Mouse (Mus musculus) natural killer cell, adult 2 months (primary cell): Measurements from ENCODE around the gene Rara.
A peak's percentile ranks its signal among the peaks of the same experiment; 100 is the strongest.
"Not testable (repeated sequence)": the region's sequence is repeated elsewhere in the genome, so short reads cannot be mapped to it uniquely, and the experiment has no call there.

Experiments used
- DNase-seq, 2 experiments: peaks; one replicate each; pipeline ENCODE4 v3.0.0; 2022; ENCODE audit warnings: low spot score in 2 of 2

The Rara gene

GRCm38 (mm10) chr11:98968079-98968478, 40.5 kb downstream of the Rara start:
- no peak for DNase-seq

DNA sequence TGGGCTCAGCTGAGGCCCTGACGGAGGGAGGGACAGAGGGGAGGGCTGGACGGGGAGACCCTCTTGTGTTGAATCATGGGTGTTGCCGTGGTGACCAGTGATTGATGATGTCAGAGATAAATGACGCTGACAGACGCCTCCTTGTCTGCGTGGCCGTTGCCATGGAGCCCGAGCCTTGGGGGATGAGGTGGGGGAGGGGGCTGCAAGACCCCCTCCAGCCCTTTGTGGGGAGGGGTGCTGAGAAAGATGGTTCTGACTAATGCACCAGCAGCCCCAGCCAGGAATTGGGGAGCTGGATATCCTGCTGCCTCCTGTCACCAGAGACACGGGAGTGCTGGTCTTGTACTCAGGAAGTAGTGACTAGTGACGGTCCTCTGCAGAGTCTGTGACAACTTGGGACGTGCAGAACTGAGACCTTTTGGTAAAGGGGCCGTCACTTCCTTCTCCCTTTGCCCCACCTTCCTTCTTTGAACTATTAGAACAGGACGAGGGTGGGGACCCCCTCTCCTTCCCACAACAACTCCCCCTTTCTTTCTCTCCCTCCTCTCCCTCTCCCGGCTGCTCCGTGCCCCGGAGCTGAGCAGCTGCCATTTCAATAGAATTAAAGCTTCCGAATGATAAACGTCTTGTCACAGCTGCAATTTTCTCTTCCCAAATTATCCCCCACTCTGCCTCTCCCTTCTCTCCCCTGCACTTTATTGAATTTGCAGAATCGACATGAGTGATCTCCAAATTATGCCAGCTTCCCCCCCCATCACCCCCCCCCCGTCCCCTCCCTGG, 41.3 kb downstream of the Rara start:
- no peak for DNase-seq

- DNase-seq = no peak
Observed at GRCm38 (mm10) chr11:98969496-98969927, 41.9 kb downstream of the Rara start.

DNA sequence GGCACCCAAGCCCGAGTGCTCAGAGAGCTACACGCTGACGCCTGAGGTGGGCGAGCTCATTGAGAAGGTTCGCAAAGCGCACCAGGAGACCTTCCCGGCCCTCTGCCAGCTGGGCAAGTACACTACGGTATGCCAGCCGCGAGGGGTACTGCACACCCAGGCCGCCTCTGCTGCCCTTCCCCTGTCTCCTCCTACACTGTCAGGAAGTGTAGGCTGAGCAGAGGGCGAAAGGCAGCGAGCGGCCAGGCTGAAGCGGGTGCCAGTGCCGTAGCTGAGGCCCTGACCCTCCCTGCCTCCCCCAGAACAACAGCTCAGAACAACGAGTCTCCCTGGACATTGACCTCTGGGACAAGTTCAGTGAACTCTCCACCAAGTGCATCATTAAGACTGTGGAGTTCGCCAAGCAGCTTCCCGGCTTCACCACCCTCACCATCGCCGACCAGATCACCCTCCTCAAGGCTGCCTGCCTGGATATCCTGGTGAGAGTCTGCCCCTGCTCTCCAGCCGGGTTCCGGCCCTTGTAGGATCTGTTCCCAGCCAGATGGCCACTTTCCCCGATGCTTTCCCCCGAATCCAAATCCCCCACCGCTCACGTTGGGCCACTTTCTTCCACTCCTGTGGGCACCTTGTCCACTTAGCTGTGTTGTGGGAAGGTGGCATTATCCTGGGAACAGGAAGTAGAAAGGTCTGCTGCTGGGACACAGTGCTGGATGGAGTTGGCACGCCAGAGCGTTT, 42.7 kb downstream of the Rara start:
- DNase-seq = no peak

- no peak for DNase-seq
Observed at GRCm38 (mm10) chr11:98971316-98972031, 43.9 kb downstream of the Rara start.

GRCm38 (mm10) chr11:98972215-98972614, 44.6 kb downstream of the Rara start:
- peak; percentile 79 to 86 for DNase-seq

DNA sequence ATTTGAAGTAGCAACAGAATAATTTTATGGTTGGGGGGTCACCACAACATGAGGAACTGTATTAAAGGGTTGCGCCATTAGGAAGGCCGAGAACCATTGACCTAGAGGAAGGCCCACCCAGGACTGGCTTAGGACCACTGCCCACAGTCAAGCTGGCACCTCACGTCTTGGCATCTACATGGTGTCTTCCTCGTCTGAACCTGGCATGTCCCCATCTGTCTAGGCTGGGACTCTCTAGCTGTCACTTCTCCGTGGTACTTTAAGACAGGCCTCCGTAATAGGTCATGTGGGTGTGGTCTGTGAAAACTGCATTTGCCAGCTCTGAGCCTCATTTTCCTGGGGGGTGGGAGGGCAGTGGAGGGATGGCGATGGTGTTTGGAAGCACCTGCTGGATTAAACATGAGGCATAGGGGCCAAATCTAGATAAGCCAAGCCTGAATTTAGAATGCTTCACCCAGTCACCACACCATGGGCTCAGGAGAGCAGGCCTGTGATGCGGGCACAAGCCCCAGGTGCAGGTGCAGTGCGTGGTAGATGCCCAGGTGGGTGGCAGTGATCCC, 45.3 kb downstream of the Rara start:
- DNase-seq = no peak

DNA sequence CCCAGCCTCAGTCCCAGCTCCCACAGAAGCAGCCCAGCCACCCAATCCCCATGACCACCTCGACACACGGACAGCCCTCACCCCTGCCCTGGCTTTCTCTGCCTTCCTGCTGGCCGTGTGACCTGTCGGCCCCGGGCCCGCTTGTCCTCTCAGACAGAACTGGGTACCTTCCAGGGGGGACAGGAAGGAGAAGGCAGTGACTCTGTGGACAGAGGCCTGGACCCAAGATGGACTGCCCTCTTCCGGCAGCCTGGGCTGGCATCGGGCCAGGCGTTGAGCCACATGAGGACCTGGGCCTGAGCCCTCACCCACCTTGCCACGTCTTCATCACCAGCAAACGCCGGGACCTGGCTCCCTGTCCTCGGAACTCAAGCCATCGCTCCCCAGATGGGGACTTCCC, 46.0 kb downstream of the Rara start:
- DNase-seq = no peak

DNA sequence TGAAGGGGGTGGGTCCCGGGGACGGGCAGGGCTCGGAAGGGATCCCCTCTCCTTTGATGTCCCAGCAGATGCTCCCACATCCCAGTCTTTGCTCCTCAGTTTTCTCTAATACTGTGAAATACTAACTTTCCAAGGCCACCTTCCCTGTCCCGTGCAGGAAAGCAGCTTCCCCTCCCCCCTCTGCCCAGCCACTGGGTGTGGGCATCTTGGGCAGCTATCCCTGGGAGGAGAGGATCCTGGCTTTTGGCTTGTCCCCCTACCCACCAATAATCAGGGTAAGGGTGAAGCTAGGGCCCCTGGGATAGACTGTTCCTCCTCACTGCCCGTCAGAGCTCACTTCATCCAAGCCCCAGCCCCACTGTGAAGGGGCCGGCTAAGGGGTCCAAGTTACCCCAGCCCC, 46.6 kb downstream of the Rara start:
- DNase-seq = no peak

- DNase-seq = peak in 1 of 2 experiments; percentile 57
Observed at GRCm38 (mm10) chr11:98974871-98975719, 47.5 kb downstream of the Rara start.

GRCm38 (mm10) chr11:98978526-98979148, 51.0 kb downstream of the Rara start:
- DNase-seq = no peak

DNA sequence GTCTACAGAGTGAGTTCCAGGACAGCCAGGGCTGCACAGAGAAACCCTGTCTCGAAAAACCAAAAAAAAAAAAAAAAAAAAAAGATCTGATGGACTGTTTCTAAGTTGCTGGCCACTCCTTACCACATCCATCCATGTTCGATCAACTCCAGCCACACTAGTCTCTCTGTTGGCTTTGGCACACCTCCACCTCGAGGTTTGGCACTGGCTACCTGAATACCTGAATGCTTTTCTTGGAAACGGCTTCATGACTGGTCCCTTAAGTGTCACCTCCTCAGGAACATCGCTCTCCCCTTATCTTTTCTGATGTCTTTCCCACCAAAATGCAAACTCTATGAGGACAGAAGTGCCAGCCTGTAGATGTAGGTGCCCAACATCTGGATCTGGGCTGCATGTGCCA, 51.7 kb downstream of the Rara start:
- DNase-seq = no peak

DNA sequence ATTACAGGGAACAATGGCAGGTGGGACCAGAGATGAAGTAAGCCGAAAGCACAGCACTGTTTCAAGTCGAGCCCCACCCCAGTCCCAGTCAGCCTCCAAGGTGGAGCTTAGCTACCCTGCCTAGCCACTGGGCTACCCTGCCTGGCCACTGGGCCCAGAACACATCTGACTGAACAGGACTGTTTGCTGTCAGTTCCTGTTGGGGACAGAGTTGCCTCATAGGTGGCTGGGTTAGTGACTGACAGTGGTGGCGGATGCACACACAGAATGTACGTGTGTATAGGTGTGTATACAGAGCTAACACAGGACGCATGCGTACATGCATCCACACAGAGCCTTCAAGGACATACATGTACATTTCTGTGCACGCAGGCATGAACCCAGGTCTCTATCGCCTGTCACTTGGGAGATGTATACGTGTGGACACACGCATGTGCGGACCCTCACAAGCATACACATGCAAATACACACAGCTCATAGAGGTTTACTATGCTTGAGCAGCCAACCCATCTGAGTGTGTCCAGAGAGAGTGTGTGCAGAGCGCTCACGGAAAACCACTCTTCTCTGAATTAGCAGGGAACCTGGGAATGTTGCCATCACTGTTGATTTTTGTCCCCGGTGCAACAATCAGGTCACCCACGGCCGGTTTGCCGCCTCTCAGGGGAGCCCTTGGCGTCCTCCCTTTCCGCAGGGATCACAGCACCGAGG, 53.8 kb downstream of the Rara start:
- no peak for DNase-seq

DNA sequence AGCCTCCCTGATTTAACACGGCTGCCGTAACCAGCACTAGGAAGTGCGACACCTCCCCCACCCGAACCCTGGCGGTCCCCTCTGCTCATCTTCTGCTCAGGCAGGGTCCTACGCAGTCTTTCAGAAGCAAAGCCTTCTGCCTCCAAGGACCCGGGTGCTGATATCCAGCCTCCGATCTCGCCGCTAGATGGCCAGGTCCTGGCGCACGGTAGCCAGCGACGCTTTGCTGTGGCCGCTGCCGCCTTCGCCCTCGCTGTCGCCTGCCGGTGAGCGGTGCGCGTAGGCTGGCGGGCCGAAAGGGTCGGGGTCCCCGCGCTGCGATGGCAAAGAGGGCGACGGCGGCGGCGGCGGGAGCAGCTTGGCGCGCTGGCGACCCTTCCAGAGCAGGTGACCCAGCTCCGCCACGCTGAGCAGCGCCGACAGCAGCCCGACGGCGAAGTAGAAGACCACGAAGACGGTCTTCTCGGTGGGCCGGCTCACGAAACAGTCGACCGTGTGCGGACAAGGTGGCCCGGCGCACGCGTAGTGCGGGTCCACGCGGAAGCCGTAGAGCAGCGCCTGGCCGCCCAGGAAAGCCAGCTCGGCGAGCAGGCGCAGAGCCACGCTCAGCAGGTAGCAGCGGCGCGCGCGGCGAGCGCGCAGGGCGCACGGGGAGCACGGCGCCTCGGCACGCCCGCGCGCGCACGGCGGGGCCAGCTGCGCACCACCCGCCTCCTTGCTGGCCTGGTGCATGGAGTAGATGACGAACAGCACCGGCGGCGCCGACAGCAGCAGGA, 54.6 kb downstream of the Rara start:
- DNase-seq = peak in 1 of 2 experiments; percentile 57

DNA sequence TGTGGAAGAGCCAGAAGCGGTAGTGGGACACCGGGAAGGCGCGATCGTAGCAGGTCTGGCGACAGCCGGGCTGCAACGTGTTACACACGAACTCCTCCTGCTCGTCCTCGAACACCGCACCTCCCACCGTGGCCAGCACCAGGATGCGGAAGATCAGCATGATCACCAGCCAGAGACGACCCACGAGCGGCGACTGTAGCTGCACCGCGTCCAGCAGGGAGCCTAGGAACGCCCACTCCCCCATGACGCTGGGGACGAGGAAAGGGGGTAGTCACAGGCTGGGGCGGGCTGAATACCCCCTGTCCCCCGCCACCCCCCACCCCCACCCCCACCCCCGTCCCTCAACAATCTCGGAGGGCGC, 55.1 kb downstream of the Rara start, which contains the start of gene Gjd3:
Gene Gjd3, minus strand, starts transcription at position 244 of the 361 bp plus-strand sequence.
- no peak for DNase-seq

DNA sequence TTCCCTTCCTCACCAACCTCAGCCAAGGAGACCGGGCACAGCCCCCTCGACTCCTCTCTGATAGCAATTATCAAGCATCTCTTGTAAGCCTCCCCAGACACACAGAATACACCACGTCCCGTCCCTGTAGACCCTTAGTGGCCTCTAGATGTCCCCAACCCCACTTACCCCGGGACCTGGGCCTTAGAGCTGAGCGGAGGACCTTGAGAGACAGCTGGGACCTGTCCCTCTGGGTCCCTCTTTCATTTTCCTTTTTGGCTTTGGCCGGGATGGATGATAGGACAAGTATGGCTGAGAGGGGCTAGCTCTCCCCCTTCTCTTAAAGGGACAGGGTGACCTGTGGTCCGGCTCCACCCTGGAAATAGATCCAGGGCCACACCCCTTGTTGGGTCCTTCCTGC, 55.9 kb downstream of the Rara start:
- DNase-seq = no peak

GRCm38 (mm10) chr11:98985542-98985941, 57.9 kb downstream of the Rara start:
- no peak for DNase-seq

DNA sequence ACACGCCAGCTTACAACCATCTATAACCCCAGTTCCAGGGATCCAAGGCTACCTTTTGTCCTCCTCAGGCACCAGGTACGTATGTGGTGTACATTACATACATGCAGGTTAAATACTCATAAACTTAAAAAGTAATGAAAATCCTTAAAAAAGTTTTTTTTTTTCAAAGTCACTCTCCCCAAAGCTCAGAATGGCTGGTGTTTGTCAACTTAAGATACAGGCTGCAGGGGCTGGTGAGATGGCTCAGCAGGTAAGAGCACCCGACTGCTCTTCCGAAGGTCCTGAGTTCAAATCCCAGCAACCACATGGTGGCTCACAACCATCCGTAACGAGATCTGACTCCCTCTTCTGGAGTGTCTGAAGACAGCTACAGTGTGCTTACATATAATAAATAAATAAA, 60.6 kb downstream of the Rara start:
- not testable (repeated sequence) for DNase-seq

DNA sequence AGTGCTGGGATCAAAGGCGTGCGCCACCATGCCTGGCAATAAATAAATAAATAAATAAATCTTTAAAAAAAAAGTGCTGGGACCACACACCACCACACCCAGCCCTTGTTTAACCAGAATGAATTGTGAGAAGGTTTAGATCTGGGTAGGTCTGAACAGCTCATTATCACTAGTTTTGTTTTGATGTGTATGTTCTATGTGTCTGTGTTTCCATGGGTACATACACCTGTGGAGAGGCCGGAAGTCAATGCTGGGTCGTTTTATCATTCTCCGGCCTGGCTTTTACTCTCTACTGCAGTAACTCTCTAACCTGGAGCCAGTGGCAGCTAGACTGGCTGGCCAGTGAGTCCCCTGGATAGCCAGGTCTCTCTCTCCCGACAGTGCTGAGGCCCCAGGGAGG, 63.2 kb downstream of the Rara start:
- DNase-seq = no peak
